Mouse (Mus musculus) MEL (cell line): ENCODE measurements around the gene Cdiptos.

Experiments
- CTCF ChIP-seq, 3 experiments: IDR thresholded peaks in 2 of 3; conservative IDR thresholded peaks in 1 of 3; 2 replicates each; pipeline ENCODE4 v1.5.1; 2011 to 2012; ENCODE audit warnings: low read length in 3 of 3, low read depth in 2 of 3, mild to moderate bottlenecking in 2 of 3, improper control_type of control experiment in 1 of 3, inconsistent platforms in 1 of 3, mixed read lengths in 1 of 3, moderate library complexity in 1 of 3; ENCODE audit not compliant: control insufficient read depth in 1 of 3, insufficient read depth in 1 of 3, poor library complexity in 1 of 3, severe bottlenecking in 1 of 3
- MAFK ChIP-seq: IDR thresholded peaks from 2 replicates; pipeline ENCODE4 v1.6.1; 2011; ENCODE audit warnings: low read depth, mild to moderate bottlenecking, low read length, improper control_type of control experiment, borderline replicate concordance
- MXI1 ChIP-seq: IDR thresholded peaks from 2 replicates; pipeline ENCODE4 v1.6.1; 2011; ENCODE audit warnings: mild to moderate bottlenecking, low read depth, low read length, improper control_type of control experiment
- POLR2A ChIP-seq, 2 experiments: IDR thresholded peaks; 2 replicates each; pipeline ENCODE4 v1.6.1; 2011 to 2012; ENCODE audit warnings: low read length in 2 of 2, mild to moderate bottlenecking in 2 of 2, control low read depth in 1 of 2, improper control_type of control experiment in 1 of 2, low read depth in 1 of 2, moderate library complexity in 1 of 2; ENCODE audit not compliant: control insufficient read depth in 1 of 2, insufficient read depth in 1 of 2, poor library complexity in 1 of 2
- RCOR1 ChIP-seq: IDR thresholded peaks from 2 replicates; pipeline ENCODE4 v1.6.1; 2012; ENCODE audit warnings: low read depth, mild to moderate bottlenecking, inconsistent platforms, low read length, improper control_type of control experiment

GRCm38 (mm10) chr7:127022528-127023271, 46.8 kb upstream of the Cdiptos start:
- TF ChIP-seq MAFK: no peak
- no peak; a peak in 1 of 4 replicates for TF ChIP-seq POLR2A (IDR thresholded peaks at IDR 0.05; ENCODE audit: control insufficient read depth in 1 of 2, insufficient read depth in 1 of 2, low read depth in 1 of 2, low read length in 2 of 2, poor library complexity in 1 of 2)
- no peak for TF ChIP-seq RCOR1
- no peak for TF ChIP-seq CTCF (IDR thresholded peaks at IDR 0.05 in 2 of 3, conservative IDR thresholded peaks at IDR 0.05 in 1 of 3; ENCODE audit: control insufficient read depth in 1 of 3, insufficient read depth in 1 of 3, low read depth in 2 of 3, low read length in 3 of 3, poor library complexity in 1 of 3, severe bottlenecking in 1 of 3)
- TF ChIP-seq MXI1: no peak
